8 mouse cellular contexts compared by ENCODE assay signal in the genomic region with DNA sequence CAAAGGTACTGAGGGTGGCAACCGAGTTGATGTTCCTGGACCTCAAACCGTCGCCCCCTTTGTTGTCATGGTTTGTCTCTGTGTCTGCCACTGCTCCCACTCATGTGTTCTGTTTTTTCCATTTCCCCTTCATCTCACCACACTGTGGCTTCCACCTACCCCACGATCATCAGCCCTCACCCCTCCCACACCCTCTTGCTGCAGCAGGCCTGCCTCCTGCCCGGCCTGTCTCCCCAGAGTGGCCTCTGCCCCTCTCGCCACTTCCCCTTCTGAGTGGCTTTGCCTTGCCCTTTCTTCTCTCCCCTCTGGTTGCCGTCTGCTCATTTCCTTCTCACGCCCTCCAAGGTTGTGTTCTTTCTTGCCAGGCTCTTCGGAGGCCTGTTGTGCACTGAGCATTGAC.
A peak's percentile ranks its signal among the peaks of the same experiment; 100 is the strongest.
DNase-seq lines count a peak whose midpoint lies in the region.

No protein-coding gene starts in this region.

- peak; percentile 44 for DNase-seq in kidney, postnatal 10 days
- DNase-seq in kidney, adult 11 months, result no peak
- peak; percentile 57 for DNase-seq in brain, adult 2 months (ENCODE audit: low read depth, low spot score)
- DNase-seq in kidney, postnatal 36 days, result peak; percentile 25 to 36
- peak; percentile 74 to 81 for DNase-seq in natural killer cell, adult 2 months (ENCODE audit: low spot score in 2 of 2)
- DNase-seq in frontal cortex, postnatal 36 days (ENCODE audit: low spot score in 2 of 2), result no peak
- no peak for DNase-seq in yolk sac, embryonic 10.5 days (ENCODE audit: low spot score)
- DNase-seq in adipocyte (ENCODE audit: low spot score), result no peak

Comparison
In these comparisons a context has a peak if more than half of its experiments do, and no peak if none do; other contexts are left out.
1. DNase-seq: peak in kidney, postnatal 10 days (single experiment), brain, adult 2 months (single experiment), kidney, postnatal 36 days (2 of 2) and natural killer cell, adult 2 months (2 of 2); none in kidney, adult 11 months (single experiment), frontal cortex, postnatal 36 days (0 of 2), yolk sac, embryonic 10.5 days (single experiment) and adipocyte (single experiment).